Mouse (Mus musculus) thymus, postnatal 25 days (tissue): ENCODE data around the gene Ankfn1.

Experiments
- DNase-seq: peaks from one replicate; pipeline ENCODE4 v3.0.0; 2022

Ankfn1 gene

GRCm38 (mm10) chr11:89455647-89456231 lies 321.7 kb downstream of the Ankfn1 start:
- no peak for DNase-seq

DNA sequence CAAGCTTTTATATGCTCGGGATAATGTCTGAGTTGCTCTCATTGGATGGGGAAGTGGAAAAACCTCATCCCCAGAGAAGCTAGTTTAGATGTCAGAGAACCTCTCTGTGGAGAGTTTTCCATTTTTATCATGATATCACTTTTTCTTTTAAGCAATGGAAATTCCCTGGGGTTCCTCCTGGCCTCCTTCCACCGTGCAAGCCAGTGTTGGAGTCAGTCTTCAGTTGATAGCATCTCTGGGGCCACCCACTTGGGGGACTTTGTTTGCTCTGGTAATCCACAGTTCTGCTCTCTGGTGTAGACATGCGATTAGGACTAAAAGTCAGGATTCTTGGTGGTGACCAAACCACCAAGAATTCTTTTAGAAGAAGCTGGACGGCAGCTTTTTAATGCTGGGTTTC lies 322.8 kb downstream of the Ankfn1 start:
- DNase-seq: no peak

- no peak for DNase-seq
Measured at GRCm38 (mm10) chr11:89452862-89453261, 324.6 kb downstream of the Ankfn1 start.

- DNase-seq: no peak
Measured at GRCm38 (mm10) chr11:89450406-89450805, 327.0 kb downstream of the Ankfn1 start.

GRCm38 (mm10) chr11:89448986-89449385 lies 328.5 kb downstream of the Ankfn1 start:
- DNase-seq: no peak

GRCm38 (mm10) chr11:89447477-89447876 lies 330.0 kb downstream of the Ankfn1 start:
- DNase-seq: no peak

GRCm38 (mm10) chr11:89440566-89440965 lies 336.9 kb downstream of the Ankfn1 start:
- no peak for DNase-seq

GRCm38 (mm10) chr11:89424358-89424757 lies 353.1 kb downstream of the Ankfn1 start:
- DNase-seq: peak; percentile 6

DNA sequence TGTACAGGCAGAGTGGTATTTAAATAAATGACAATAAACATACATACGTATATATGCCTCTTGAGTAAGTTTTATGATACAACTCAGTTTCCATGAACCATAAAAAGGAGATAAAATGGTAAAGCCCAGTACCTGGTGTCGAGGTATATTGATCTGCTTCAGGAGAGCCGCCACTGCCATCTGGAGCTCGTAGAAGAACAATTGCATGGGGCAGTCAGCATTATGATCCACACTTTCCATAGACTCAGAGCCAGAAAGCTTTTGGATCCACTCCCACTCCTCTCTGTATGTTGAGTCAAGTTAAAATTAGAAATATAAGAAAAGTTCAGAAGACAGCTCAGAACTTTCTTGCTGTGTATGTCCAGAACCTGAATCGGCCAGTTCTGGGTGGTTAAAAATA lies 354.8 kb downstream of the Ankfn1 start:
- no peak for DNase-seq

DNA sequence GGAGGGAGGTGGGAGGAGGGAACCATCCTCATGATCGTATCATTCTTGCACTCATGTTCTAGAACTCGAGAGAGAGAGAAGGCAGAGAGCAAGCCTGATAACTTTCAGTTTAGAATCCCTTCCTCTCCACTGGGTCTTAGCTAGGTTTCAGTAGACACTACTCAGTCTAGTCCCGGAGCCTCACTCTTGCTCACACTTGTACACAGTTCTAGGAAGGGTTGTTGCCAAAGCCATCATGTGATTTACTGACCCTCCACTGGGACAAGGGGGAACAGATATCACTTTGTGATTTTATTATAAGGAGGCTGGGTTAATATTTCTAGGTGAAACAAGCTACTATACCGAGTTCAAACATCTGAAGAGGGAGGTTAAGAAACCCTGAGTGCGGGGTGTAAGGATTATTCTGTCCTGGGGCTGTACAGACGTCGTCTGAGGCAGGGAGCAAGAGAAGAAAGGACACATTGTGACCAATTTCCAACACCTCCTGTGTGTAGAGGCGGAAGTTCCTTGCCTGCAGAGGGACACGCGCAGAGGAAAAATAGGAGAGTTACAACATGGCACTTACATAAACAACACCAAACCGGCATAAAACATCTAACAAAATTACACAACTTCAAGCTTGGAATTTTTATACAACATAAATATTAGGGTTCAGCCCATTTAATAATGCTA lies 356.6 kb downstream of the Ankfn1 start:
- no peak for DNase-seq

DNA sequence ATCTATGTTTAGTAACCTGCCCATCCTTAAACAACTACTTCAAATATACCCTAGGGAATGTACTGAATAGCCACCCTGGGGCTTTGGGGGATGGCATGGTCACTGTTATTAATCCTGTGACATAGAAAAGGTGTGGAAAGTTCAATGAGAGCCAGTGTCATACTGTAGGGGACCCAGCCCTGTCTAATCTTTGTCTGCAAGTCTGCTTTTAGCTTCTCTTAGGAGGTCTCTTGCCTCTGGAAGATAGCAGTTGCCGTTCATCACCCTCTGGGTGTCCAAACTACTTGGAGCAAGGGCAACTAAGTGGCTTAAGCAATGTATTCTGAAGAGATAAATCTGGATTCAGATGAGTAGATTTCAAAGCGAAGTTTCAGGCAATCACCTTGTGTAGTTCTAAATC lies 357.6 kb downstream of the Ankfn1 start:
- DNase-seq: no peak

GRCm38 (mm10) chr11:89418644-89419043 lies 358.8 kb downstream of the Ankfn1 start:
- no peak for DNase-seq

DNA sequence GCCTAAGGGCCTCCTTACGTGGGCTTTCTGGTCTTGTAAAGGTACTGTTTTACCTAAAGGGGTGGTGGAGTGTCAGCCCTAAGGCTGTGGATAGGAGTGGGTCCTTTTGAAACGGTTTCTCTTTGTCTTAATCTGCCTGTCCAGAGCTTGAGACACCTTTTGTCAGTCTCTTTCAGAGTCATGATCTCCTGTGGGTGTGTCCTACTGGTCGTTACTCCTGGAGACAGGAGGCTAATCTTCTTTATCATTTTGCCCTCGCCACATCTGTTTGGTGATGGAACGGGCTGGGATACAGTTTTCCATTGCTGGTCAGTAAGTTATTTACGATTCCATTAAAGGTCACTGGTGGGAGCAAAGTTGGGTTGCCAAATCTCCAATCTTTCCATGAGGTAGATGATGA lies 360.7 kb downstream of the Ankfn1 start:
- no peak for DNase-seq

DNA sequence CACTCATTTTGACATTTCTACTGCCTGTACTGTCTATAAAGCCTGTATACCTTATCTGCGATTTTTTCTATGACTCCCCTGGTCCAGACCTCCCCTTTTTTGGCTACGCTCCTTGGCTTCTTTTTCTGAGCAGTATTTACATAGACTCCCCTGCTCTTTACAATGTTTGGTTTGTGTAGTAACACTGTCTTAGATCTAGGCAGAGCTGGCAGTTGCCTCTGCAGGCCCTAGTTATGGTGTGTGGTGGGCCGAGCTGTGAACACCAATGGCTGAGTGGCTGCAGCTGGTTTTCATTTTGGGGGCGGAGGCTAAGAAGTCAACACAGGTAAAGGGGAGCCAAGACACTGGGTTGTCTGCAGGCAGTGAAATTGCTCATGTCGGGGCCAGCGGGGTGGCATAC lies 368.7 kb downstream of the Ankfn1 start:
- DNase-seq: no peak

- no peak for DNase-seq
Measured at GRCm38 (mm10) chr11:89404489-89404888, 373.0 kb downstream of the Ankfn1 start.

DNA sequence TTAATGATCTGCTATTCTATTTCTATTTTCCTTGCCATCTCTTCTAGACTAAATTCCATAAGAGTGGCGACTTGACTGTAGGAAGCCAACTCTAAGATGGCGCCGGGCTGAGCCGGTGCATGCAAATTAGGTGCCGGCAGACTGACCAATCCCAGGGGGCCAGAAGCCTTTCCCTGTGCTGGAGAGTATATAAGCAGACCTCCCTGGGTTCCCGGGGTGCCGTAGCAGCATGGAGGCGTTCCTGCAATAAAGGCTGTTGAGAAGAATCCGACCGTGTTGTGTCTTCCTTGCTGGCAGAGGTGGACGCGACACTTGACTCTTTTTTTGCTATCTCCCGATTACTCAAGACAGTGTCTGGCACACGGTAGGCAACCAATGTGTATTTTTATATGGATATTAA lies 374.0 kb downstream of the Ankfn1 start:
- no peak for DNase-seq

GRCm38 (mm10) chr11:89388851-89389250 lies 388.6 kb downstream of the Ankfn1 start:
- DNase-seq: no peak

- DNase-seq: no peak
Measured at GRCm38 (mm10) chr11:89382634-89383009, 394.8 kb downstream of the Ankfn1 start.

DNA sequence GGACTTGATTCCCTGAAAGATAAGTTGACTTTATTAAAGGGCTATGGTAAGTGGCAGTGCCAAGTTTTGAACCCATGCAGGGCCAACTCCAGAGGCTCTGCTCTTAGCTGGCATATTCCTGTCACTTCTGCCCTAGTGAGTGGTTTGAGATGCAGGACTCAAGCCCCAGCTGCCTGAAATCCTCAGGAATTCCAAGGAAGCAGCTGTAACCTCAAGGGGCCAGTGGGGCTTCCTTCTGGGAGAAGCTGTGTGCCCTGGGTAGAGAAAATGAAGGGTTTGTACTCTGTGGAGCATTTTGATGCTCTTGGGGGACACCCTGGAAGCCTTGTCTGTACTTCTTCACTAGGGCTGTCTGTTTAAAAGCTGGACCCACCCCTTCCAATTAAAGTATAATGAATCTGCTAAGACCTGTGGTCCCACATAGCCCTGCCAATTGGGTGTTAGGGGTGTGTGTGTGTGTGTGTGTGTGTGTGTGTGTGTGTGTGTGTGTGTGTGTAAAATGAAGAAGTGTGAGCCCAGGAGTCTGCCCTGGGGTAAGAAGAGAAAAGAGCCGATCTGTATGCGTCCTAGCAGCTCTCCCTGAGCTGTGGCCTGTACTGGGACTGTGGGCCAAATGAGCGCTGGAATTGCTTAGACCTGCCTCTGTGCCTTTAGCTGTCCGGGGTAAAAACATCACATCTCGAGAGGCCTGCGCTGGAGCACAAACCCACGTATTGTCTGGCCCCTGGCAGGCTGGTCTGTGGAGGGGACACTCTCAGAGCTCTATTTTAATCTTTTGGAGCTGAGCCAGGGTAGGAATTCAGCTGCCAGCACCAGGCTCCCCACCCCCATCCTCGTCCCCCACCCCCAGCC lies 395.4 kb downstream of the Ankfn1 start:
- DNase-seq: no peak

DNA sequence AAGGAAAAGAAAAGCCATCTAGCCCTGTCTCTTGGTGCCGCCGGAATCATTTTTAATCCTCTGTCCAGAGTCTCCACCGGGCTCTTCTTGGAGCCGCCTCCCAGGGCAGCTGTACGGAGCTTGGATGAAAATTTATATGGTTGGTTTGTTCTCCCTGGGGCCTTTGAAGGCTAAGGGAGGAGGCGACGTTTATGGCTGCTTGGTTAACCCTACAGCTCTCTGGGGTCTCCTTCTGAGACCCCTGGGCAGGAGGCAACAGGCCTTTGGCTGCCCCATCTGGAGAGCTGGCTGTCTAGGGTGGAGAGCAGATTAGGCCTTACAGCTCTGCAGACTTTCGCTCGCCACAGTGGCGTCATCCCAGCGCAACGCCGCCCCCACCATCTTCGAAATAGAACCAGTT lies 406.5 kb downstream of the Ankfn1 start:
- DNase-seq: no peak

DNA sequence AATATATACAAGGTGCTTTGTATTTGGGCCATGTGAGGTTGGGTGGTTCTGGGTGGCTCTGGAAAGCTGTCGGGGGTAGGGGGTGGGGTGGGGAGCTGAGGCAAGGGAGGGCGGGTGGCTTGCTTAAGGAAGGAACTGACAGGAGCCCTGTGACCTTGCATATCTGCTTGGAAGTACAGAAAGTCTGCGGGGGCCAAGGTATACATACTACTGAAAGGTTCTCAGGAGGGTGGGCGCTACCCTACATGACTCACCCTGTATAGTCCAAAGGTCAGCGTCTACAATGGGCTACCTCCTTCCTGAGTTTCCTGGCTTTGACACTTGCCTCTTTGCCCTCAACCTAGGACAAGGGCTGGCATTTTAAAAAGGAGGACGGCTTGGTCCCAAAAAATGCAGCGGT lies 407.1 kb downstream of the Ankfn1 start:
- DNase-seq: no peak

- no peak for DNase-seq
Measured at GRCm38 (mm10) chr11:89363981-89364380, 413.5 kb downstream of the Ankfn1 start.

DNA sequence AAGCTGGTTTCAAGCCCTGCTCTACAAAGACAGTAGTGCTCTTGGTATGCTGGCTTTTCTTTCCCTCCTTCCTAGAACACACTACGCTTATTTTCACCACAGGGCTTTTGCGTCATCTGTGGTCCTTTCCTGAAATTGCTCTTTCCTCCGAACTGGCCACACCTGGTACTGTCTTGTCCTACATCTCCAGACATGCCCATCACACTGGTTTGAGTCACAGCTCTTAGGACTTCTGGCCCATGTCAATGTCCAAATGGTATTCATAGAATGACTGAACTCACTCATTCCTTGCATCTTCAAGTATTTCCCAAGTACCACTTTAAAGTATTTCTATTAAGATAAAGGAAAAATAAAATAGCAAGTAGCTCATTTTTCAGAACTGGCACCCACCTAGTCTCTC lies 416.6 kb downstream of the Ankfn1 start:
- DNase-seq: no peak

DNA sequence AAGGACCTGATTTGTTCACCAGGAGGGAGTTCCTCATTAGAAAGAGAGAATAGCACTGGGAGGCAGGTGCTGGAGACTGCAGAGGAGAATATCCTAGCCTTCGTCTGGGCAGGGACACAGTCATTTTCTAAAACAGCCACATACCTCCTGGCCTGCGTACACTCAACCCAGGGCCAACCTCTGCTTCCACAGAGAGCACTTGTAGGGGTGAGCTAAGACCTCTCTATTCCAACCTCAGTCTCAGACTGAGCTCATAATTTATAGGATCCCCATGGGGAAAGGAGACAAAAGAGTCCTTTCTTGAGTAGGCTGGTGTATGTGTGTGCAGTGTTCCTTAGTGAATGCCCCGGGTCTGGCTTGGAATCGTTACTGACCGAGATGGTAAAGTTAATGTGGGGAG lies 418.9 kb downstream of the Ankfn1 start:
- no peak for DNase-seq
